Mouse (Mus musculus): ENCODE measurements around the gene Zfp385c.
"Not testable (repeated sequence)": the region's sequence is repeated elsewhere in the genome, so short reads cannot be mapped to it uniquely, and the experiment has no call there.

The Zfp385c gene

GRCm38 (mm10) chr11:100690389-100690788 is 1.9 kb downstream of the Zfp385c start:
- no peak for DNase-seq (ENCODE audit: low spot score in 2 of 2)

GRCm38 (mm10) chr11:100688443-100688842 is 3.8 kb downstream of the Zfp385c start:
- no peak for DNase-seq (ENCODE audit: low spot score in 2 of 2)

- DNase-seq (ENCODE audit: low spot score in 2 of 2), result no peak
Measured at GRCm38 (mm10) chr11:100687265-100687664, 5.0 kb downstream of the Zfp385c start.

- DNase-seq (ENCODE audit: low spot score in 2 of 2), result no peak
Measured at GRCm38 (mm10) chr11:100685371-100685770, 6.9 kb downstream of the Zfp385c start.

- DNase-seq (ENCODE audit: low spot score in 2 of 2), result no peak
Measured at GRCm38 (mm10) chr11:100684084-100684483, 8.2 kb downstream of the Zfp385c start.

GRCm38 (mm10) chr11:100682526-100682925 is 9.7 kb downstream of the Zfp385c start:
- DNase-seq (ENCODE audit: low spot score in 2 of 2), result no peak

GRCm38 (mm10) chr11:100681826-100682225 is 10.4 kb downstream of the Zfp385c start:
- no peak for DNase-seq (ENCODE audit: low spot score in 2 of 2)

GRCm38 (mm10) chr11:100677810-100678209 is 14.4 kb downstream of the Zfp385c start:
- DNase-seq (ENCODE audit: low spot score in 2 of 2), result no peak

GRCm38 (mm10) chr11:100673169-100673568 is 19.1 kb downstream of the Zfp385c start:
- DNase-seq (ENCODE audit: low spot score in 2 of 2), result peak; percentile 18 to 57

- DNase-seq (ENCODE audit: low spot score in 2 of 2), result no peak
Measured at GRCm38 (mm10) chr11:100671956-100672355, 20.3 kb downstream of the Zfp385c start.

GRCm38 (mm10) chr11:100671049-100671448 is 21.2 kb downstream of the Zfp385c start:
- DNase-seq (ENCODE audit: low spot score in 2 of 2), result no peak

GRCm38 (mm10) chr11:100659806-100660205 is 32.4 kb downstream of the Zfp385c start:
- DNase-seq (ENCODE audit: low spot score in 2 of 2), result no peak

- DNase-seq (ENCODE audit: low spot score in 2 of 2), result no peak
Measured at GRCm38 (mm10) chr11:100656458-100656857, 35.8 kb downstream of the Zfp385c start.

- not testable (repeated sequence) for DNase-seq (ENCODE audit: low spot score in 2 of 2)
Measured at GRCm38 (mm10) chr11:100655589-100655988, 36.7 kb downstream of the Zfp385c start.

- no peak for DNase-seq (ENCODE audit: low spot score in 2 of 2)
Measured at GRCm38 (mm10) chr11:100651748-100652147, 40.5 kb downstream of the Zfp385c start.

- no peak for DNase-seq (ENCODE audit: low spot score in 2 of 2)
Measured at GRCm38 (mm10) chr11:100651205-100651604, 41.0 kb downstream of the Zfp385c start.

- DNase-seq (ENCODE audit: low spot score in 2 of 2), result no peak
Measured at GRCm38 (mm10) chr11:100648405-100648804, 43.9 kb downstream of the Zfp385c start.

GRCm38 (mm10) chr11:100646265-100646664 is 46.0 kb downstream of the Zfp385c start:
- no peak for DNase-seq (ENCODE audit: low spot score in 2 of 2)

GRCm38 (mm10) chr11:100643612-100644575 is 48.4 kb downstream of the Zfp385c start:
- DNase-seq (ENCODE audit: low spot score in 2 of 2), result no peak

- DNase-seq (ENCODE audit: low spot score in 2 of 2), result peak in 1 of 2 experiments; percentile 19
Measured at GRCm38 (mm10) chr11:100640159-100640906, 51.9 kb downstream of the Zfp385c start.

- no peak for DNase-seq (ENCODE audit: low spot score in 2 of 2)
Measured at GRCm38 (mm10) chr11:100634530-100634929, 57.7 kb downstream of the Zfp385c start.

- no peak for DNase-seq (ENCODE audit: low spot score in 2 of 2)
Measured at GRCm38 (mm10) chr11:100628862-100629352, 63.3 kb downstream of the Zfp385c start.

Measured in urinary bladder, postnatal 36 days (tissue).